Comparison of ENCODE assay signal across 18 mouse cellular contexts in genomic region chr9:56515110-56515509, GRCm38 (mm10).
"Had no signal": no experiment of that assay in that cellular context is flagged by ENCODE, and none has a peak within 500 bp of the region (broad histone marks: within the 10 kb centered on the region; RNA-seq: fewer than 3 reads in every experiment).

No protein-coding gene starts in this region.

- H3K27ac ChIP-seq: limb, embryonic 12.5 days; limb, embryonic 15.5 days; liver, embryonic 14.5 days; midbrain, embryonic 10.5 days had no signal

- H3K9ac ChIP-seq: limb, embryonic 12.5 days; limb, embryonic 15.5 days; liver, embryonic 14.5 days; liver, postnatal 0 days; lung, embryonic 14.5 days had no signal

- DNase-seq: kidney, adult 18-20 months; kidney, adult 9 months; kidney, postnatal 14 days; kidney, postnatal 4 days; left cerebral cortex, postnatal 4 days; liver, postnatal 0 days; lung, embryonic 14.5 days; lung, postnatal 14 days; midbrain, embryonic 14.5 days; thymus, adult 2 months; thymus, postnatal 14 days; thymus, postnatal 4 days had no signal

- H3K36me3 ChIP-seq: limb, embryonic 12.5 days; limb, embryonic 15.5 days; midbrain, embryonic 10.5 days had no signal

- ATAC-seq: liver, postnatal 0 days had no signal

- H3K4me3 ChIP-seq: limb, embryonic 12.5 days; limb, embryonic 15.5 days; megakaryocyte, embryonic 14.5 days; midbrain, embryonic 10.5 days had no signal

- H3K4me2 ChIP-seq: limb, embryonic 12.5 days; limb, embryonic 15.5 days; liver, embryonic 11.5 days; lung, embryonic 14.5 days had no signal

- H3K9me3 ChIP-seq: limb, embryonic 12.5 days; limb, embryonic 15.5 days; megakaryocyte, embryonic 14.5 days; midbrain, embryonic 10.5 days had no signal

- H3K27me3 ChIP-seq: limb, embryonic 12.5 days; limb, embryonic 15.5 days had no signal
